Mouse (Mus musculus) kidney, postnatal 14 days (tissue): Measurements from ENCODE around the gene Phactr2.
"Not testable (repeated sequence)": the region's sequence is repeated elsewhere in the genome, so short reads cannot be mapped to it uniquely, and the experiment has no call there.

Experiments used
- DNase-seq: peaks from one replicate; pipeline ENCODE4 v3.0.0; 2022; ENCODE audit warnings: mixed read lengths

The Phactr2 gene

GRCm38 (mm10) chr10:13473833-13474567, at the start of gene Phactr2:
Gene Phactr2 (minus strand): TSS chr10:13474412.
- DNase-seq: peak; percentile 69

- no peak for DNase-seq
These were observed 47.6 kb upstream of the Phactr2 start for GRCm38 (mm10) chr10:13521857-13522256.

- no peak for DNase-seq
These were observed 28.2 kb upstream of the Phactr2 start for GRCm38 (mm10) chr10:13502371-13502770.

GRCm38 (mm10) chr10:13501533-13501932, 27.3 kb upstream of the Phactr2 start:
- DNase-seq: not testable (repeated sequence)

GRCm38 (mm10) chr10:13500938-13501496, 26.8 kb upstream of the Phactr2 start:
- peak; percentile 93 for DNase-seq

- no peak for DNase-seq
These were observed 26.3 kb upstream of the Phactr2 start for GRCm38 (mm10) chr10:13500473-13500872.

GRCm38 (mm10) chr10:13499331-13499730, 25.1 kb upstream of the Phactr2 start, which contains the start of gene Fuca2:
Gene Fuca2 (plus strand): TSS chr10:13499540.
- no peak for DNase-seq

GRCm38 (mm10) chr10:13496315-13496714, 22.1 kb upstream of the Phactr2 start:
- no peak for DNase-seq

GRCm38 (mm10) chr10:13493978-13494686, 19.9 kb upstream of the Phactr2 start:
- DNase-seq: peak; percentile 63

GRCm38 (mm10) chr10:13489671-13490070, 15.5 kb upstream of the Phactr2 start:
- no peak for DNase-seq

GRCm38 (mm10) chr10:13485958-13486357, 11.7 kb upstream of the Phactr2 start:
- no peak for DNase-seq

GRCm38 (mm10) chr10:13479341-13479740, 5.1 kb upstream of the Phactr2 start:
- no peak for DNase-seq

- no peak for DNase-seq
These were observed 909 bp upstream of the Phactr2 start for GRCm38 (mm10) chr10:13475121-13475520.

GRCm38 (mm10) chr10:13474568-13474955, 350 bp upstream of the Phactr2 start:
- peak; percentile 16 for DNase-seq

- DNase-seq: no peak
These were observed 852 bp downstream of the Phactr2 start for GRCm38 (mm10) chr10:13473287-13473832.

- DNase-seq: no peak
These were observed 4.0 kb downstream of the Phactr2 start for GRCm38 (mm10) chr10:13470236-13470635.

GRCm38 (mm10) chr10:13468025-13468529, 6.1 kb downstream of the Phactr2 start:
- not testable (repeated sequence) for DNase-seq

GRCm38 (mm10) chr10:13466925-13467324, 7.3 kb downstream of the Phactr2 start:
- no peak for DNase-seq

GRCm38 (mm10) chr10:13464295-13464694, 9.9 kb downstream of the Phactr2 start:
- not testable (repeated sequence) for DNase-seq

GRCm38 (mm10) chr10:13453200-13453990, 20.8 kb downstream of the Phactr2 start:
- DNase-seq: no peak

GRCm38 (mm10) chr10:13451640-13452039, 22.6 kb downstream of the Phactr2 start:
- DNase-seq: no peak

- no peak for DNase-seq
These were observed 25.7 kb downstream of the Phactr2 start for GRCm38 (mm10) chr10:13448283-13449045.
